In the genomic region with DNA sequence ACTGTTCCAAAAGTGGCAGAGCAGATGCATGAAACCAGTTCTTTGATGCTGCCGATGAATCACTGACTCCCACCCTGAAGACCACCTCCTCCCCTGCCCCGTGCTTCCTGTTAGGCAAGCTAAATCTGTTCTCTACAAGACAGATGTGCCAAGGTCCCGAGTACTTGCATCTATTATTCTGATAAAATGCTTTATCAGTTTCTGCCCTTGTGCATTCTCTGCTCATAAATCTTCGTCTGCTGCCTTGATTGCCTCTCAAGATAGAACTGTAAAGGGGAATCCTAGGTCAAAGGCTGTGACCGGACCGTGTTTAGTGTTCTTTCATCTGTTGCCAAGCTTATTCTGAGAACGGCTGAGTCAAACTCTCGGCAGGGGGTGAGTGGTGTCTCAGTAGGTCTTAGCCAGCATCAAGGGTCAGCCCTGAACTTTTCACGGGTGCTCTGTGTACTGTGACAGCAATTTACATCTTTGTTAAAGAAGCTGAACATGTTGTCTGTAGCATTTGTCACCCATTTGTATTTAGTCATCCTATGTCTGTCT, we compare ENCODE assay signal across 19 mouse cellular contexts. TPM values are rescaled to one million over a fixed set of nuclear protein-coding genes. Genes with fewer than 3 reads are reported as not detected.
DNase-seq lines count a peak whose midpoint lies in the region; ATAC-seq lines count a peak whose summit lies in the region.
"Had no signal": no experiment of that assay in that cellular context is flagged by ENCODE, and none has a peak within 500 bp of the region (broad histone marks: within the 10 kb centered on the region; RNA-seq: fewer than 3 reads in every experiment).

No protein-coding gene starts in this region.

- no peaks in the 10 kb centered on the region for H3K9me3 ChIP-seq in heart, embryonic 10.5 days
- H3K9me3 ChIP-seq in heart, embryonic 11.5 days (replicated peaks; ENCODE audit: control insufficient read depth, low read length), result no peaks in the 10 kb centered on the region
- no peaks in the 10 kb centered on the region for H3K9me3 ChIP-seq in midbrain, embryonic 13.5 days
- H3K9me3 ChIP-seq: kidney, embryonic 15.5 days; neural tube, embryonic 13.5 days had no signal

- H3K4me1 ChIP-seq in heart, embryonic 10.5 days, result no peaks in the 10 kb centered on the region
- peaks cover 2% of the 10 kb centered on the region for H3K4me1 ChIP-seq in heart, embryonic 11.5 days (ENCODE audit: control insufficient read depth, insufficient read depth, low read length)
- H3K4me1 ChIP-seq in midbrain, embryonic 13.5 days (replicated peaks), result peaks cover 25% of the 10 kb centered on the region

- no peak overlapping the region for H3K27ac ChIP-seq in heart, embryonic 10.5 days
- no peak overlapping the region for H3K27ac ChIP-seq in heart, embryonic 11.5 days (ENCODE audit: low read depth, low read length)
- H3K27ac ChIP-seq in midbrain, embryonic 13.5 days, result no peak overlapping the region
- H3K27ac ChIP-seq: gastrocnemius, adult 2 months; kidney, embryonic 15.5 days; neural tube, embryonic 13.5 days had no signal

- peak; percentile 38 for DNase-seq in heart, embryonic 10.5 days (ENCODE audit: low spot score)
- peak; percentile 32 for DNase-seq in A20 (ENCODE audit: low read depth, low spot score)
- peak; percentile 80 for DNase-seq in adrenal gland, adult 2 months
- DNase-seq in embryo, embryonic 11 days, result peak; percentile 35
- DNase-seq: cerebellum, postnatal 10 days; forebrain, postnatal 0 days; gastrocnemius, adult 2 months; heart, adult 18-20 months; lung, adult 2 months; right cerebral cortex, postnatal 4 days; thymus, adult 2 months had no signal

- no peak for ATAC-seq in heart, embryonic 11.5 days (replicated peaks; ENCODE audit: insufficient number of reproducible peaks, low FRiP score, low TSS enrichment)
- no peak for ATAC-seq in erythroblast, adult 5-6 weeks (replicated peaks; ENCODE audit: low FRiP score, poor library complexity, severe bottlenecking)
- no peak for ATAC-seq in midbrain, embryonic 13.5 days
- ATAC-seq: forebrain, postnatal 0 days had no signal

- H3K9ac ChIP-seq in heart, embryonic 11.5 days (ENCODE audit: low read depth, low read length), result no peak overlapping the region
- no peak overlapping the region for H3K9ac ChIP-seq in midbrain, embryonic 13.5 days (replicated peaks)
- H3K9ac ChIP-seq: forebrain, postnatal 0 days; kidney, embryonic 15.5 days; neural tube, embryonic 13.5 days had no signal

- H3K27me3 ChIP-seq in heart, embryonic 10.5 days (ENCODE audit: insufficient read depth, poor library complexity, severe bottlenecking), result no peaks in the 10 kb centered on the region
- no peaks in the 10 kb centered on the region for H3K27me3 ChIP-seq in heart, embryonic 11.5 days (ENCODE audit: control insufficient read depth, insufficient read depth, low read length)
- no peaks in the 10 kb centered on the region for H3K27me3 ChIP-seq in midbrain, embryonic 13.5 days
- H3K27me3 ChIP-seq: kidney, embryonic 15.5 days; neural tube, embryonic 13.5 days had no signal

- H3K4me3 ChIP-seq in heart, embryonic 10.5 days, result no peak overlapping the region
- H3K4me3 ChIP-seq in heart, embryonic 11.5 days (ENCODE audit: low read depth, low read length), result no peak overlapping the region
- no peak overlapping the region for H3K4me3 ChIP-seq in midbrain, embryonic 13.5 days (replicated peaks)
- H3K4me3 ChIP-seq: gastrocnemius, adult 2 months; kidney, embryonic 15.5 days; neural tube, embryonic 13.5 days had no signal

- 51% methylated on average over 9 of the region's 9 CpGs for WGBS in heart, embryonic 10.5 days
- WGBS in heart, embryonic 11.5 days (ENCODE audit: insufficient replicate concordance), result 52% methylated on average over 9 of the region's 9 CpGs
- 53% methylated on average over 9 of the region's 9 CpGs for WGBS in midbrain, embryonic 13.5 days

- no peaks in the 10 kb centered on the region for H3K36me3 ChIP-seq in heart, embryonic 10.5 days
- H3K36me3 ChIP-seq in heart, embryonic 11.5 days (ENCODE audit: control insufficient read depth, insufficient read depth, low read length), result no peaks in the 10 kb centered on the region
- no peaks in the 10 kb centered on the region for H3K36me3 ChIP-seq in midbrain, embryonic 13.5 days
- H3K36me3 ChIP-seq: kidney, embryonic 15.5 days; neural tube, embryonic 13.5 days had no signal

- no peak overlapping the region for H3K4me2 ChIP-seq in heart, embryonic 11.5 days
- H3K4me2 ChIP-seq in midbrain, embryonic 13.5 days (replicated peaks), result no peak overlapping the region
- H3K4me2 ChIP-seq: kidney, embryonic 15.5 days; liver, embryonic 11.5 days; neural tube, embryonic 13.5 days had no signal

RNA-seq across cellular contexts. Expression of gene Fer, which starts 51.5 kb away (rescaled TPM):
- 26.4 and 28.1 TPM in 2 replicates for polyA plus RNA-seq in heart, embryonic 10.5 days (2016; fragmentation: Nextera tagmentation; extraction: Ambion mirVana)
- 26.6 and 29.4 TPM in 2 replicates for polyA plus RNA-seq in heart, embryonic 11.5 days (2014; fragmentation: Nextera tagmentation; extraction: Ambion mirVana)
- total RNA-seq in adrenal gland, adult 2 months (2021), result 10 to 100 TPM; 17.6 to 18.7 TPM
- polyA plus RNA-seq in adrenal gland, adult 2 months (2012; rRNA removed), result 0.83 and 0.85 TPM in 2 replicates
- 3.3 and 6.5 TPM in 2 replicates for total RNA-seq in erythroblast, adult 5-6 weeks (2015; ENCODE audit: low replicate concordance)
- 4.3 and 6.7 TPM in 2 replicates for total RNA-seq in erythroblast, adult 5-6 weeks (2017; ENCODE audit: low replicate concordance)
- 32.3 and 35.4 TPM in 2 replicates for polyA plus RNA-seq in midbrain, embryonic 13.5 days (2015; fragmentation: Nextera tagmentation; extraction: Ambion mirVana)

RNA-seq across cellular contexts. Expression of gene A930002H24Rik, which starts 52.3 kb away (rescaled TPM):
- polyA plus RNA-seq in heart, embryonic 10.5 days (2016; fragmentation: Nextera tagmentation; extraction: Ambion mirVana), result 2.7 TPM in 2 replicates
- 2.9 and 4.3 TPM in 2 replicates for polyA plus RNA-seq in heart, embryonic 11.5 days (2014; fragmentation: Nextera tagmentation; extraction: Ambion mirVana)
- under 1 TPM in 1 of 2 experiments, not detected in 1; 0.66 TPM for total RNA-seq in adrenal gland, adult 2 months (2021)
- polyA plus RNA-seq in adrenal gland, adult 2 months (2012; rRNA removed), result 1.7 and 2.1 TPM in 2 replicates
- total RNA-seq in erythroblast, adult 5-6 weeks (2015; ENCODE audit: low replicate concordance), result not detected in 2 replicates
- total RNA-seq in erythroblast, adult 5-6 weeks (2017; ENCODE audit: low replicate concordance), result not detected in 2 replicates
- 1.8 and 2.6 TPM in 2 replicates for polyA plus RNA-seq in midbrain, embryonic 13.5 days (2015; fragmentation: Nextera tagmentation; extraction: Ambion mirVana)
- total RNA-seq: gastrocnemius, adult 2 months; layer of hippocampus, adult 18-20 months; megakaryocyte-erythroid progenitor cell, adult 5-6 weeks had no signal
- polyA plus RNA-seq: thymus, adult 2 months had no signal

Comparison
In these comparisons a context has a peak if more than half of its experiments do, and no peak if none do; other contexts are left out.
1. RNA of gene Fer, which starts 51.5 kb away (polyA plus RNA-seq): 32.3 to 35.4 TPM in midbrain, embryonic 13.5 days, 26.4 to 28.1 TPM in heart, embryonic 10.5 days and 26.6 to 29.4 TPM in heart, embryonic 11.5 days; 0.83 to 0.85 TPM in adrenal gland, adult 2 months; every median in the first group is over 10 times any median in the second.
2. Peak in every context shown above with its lines, with median percentiles within 50 percentile points of each other: DNase-seq.